Mouse (Mus musculus): Measurements from ENCODE around the gene Scyl1. TPM values are rescaled to one million over a fixed set of nuclear protein-coding genes. Genes with fewer than 3 reads are reported as not detected.
A peak's percentile ranks its signal among the peaks of the same experiment; 100 is the strongest.

Scyl1 gene
- polyA plus RNA-seq, 1 experiment from 2014 or later: 82.9 TPM

DNA sequence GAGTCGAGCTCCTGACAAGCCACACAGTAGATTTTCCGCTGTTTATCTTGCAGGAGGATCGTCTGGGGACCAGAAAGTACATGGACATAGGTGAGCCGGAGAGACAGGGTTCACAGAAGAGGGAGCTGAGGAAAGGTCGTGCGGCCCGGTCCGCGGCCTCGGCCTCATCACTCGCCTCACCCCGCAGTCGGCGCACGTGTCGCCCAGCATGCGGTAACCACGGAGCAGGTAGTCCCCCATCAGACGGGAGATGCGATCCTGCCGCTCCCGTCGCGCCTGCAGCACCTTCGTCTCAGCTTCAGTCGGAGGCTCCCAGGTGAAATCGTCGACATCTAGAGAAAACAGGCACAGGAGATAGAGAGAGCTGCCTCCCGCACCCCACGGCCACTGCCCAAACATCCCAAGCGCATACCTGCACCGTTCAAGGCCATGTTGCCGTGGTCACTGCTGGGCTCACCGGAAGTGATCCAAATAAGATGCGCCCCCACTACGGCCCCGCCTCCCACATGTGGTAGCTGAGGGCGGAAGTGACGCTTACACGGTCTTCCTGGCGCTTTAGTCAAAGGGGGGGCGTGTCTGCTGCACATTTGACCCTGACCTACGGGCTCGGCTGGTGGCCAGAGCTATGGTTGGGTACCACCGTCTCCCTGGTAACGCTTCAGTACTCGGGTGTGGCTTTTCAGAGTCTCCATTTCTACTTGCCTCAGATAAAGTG lies 39.8 kb downstream of the Scyl1 start:
- Histone ChIP-seq H3K9ac (replicated peaks; ENCODE audit: low read length) (peak overlapping the region; percentile 90), H3K4me3 (ENCODE audit: low read length) (peak overlapping the region; percentile 87), H3K4me1 (ENCODE audit: insufficient read depth, low read length) (peaks cover 45% of the 10 kb centered on the region), H3K9me3 (ENCODE audit: low read length) (no peaks in the 10 kb centered on the region), H3K27me3 (ENCODE audit: insufficient read depth, low read length) (peaks cover 3% of the 10 kb centered on the region; the same call in 1 of the 2 replicates), H3K27ac (ENCODE audit: low read length) (peak overlapping the region; percentile 70), H3K4me2 (replicated peaks; ENCODE audit: low read depth, low read length) (peak overlapping the region; percentile 98), H3K36me3 (ENCODE audit: insufficient read depth, low read length) (0 out of 2 replicates have a peak, but pooled peaks cover 5% of the 10 kb centered on the region)
- WGBS: under 1% methylated on average over 47 of the region's 47 CpGs
- ATAC-seq (ENCODE audit: low FRiP score, low TSS enrichment): peak; percentile 90

DNA sequence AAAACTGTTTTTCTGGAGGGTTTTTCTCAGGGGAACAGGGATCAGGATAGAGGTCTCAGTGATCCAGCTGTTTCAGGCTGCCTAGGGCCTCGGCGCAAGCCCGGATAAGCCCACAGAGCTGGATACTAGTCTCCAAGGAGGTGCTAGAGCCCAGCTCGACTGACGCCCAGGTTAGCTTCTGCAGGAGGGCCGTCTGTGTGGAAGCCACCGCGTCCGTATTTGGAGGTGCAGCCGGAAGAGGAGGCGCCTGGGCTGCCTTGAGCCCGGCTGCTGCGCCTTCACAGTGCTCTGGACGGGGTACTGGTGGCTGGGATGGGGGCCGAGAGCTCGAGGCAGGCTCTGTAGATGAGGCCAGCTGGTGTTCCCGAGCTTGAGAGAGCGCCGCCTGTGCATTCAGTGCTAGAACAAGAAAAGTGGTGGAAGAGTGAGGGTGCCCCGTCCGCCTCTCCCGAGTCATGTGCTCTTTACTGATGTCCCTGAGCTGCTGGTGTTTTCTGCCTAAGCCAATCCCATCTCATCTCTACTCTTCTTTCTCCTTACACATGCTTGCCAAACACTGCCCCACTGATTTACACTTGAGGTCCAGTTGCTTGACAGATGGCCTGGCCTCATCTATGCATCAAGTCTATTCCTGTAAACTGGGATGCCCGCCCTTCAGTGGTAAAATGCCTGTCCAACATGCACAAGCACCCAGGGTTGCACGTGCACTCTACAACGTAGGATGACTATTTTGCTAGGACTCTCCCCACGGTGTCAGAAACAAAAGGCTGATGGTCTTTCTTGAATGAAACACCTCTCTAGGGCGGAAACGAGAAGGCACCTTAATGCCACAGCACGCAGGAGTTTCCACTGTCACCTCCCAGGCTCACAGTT lies 40.7 kb downstream of the Scyl1 start:
- Histone ChIP-seq H3K27ac (ENCODE audit: low read length) (0 out of 2 replicates have a peak overlapping the region, but pooled peaks have one; percentile 45), H3K9ac (replicated peaks; ENCODE audit: low read length) (peak overlapping the region; percentile 90), H3K36me3 (ENCODE audit: insufficient read depth, low read length) (0 out of 2 replicates have a peak, but pooled peaks cover 5% of the 10 kb centered on the region), H3K9me3 (ENCODE audit: low read length) (no peaks in the 10 kb centered on the region), H3K4me2 (replicated peaks; ENCODE audit: low read depth, low read length) (peak overlapping the region; percentile 98), H3K27me3 (ENCODE audit: insufficient read depth, low read length) (0 out of 2 replicates have a peak, but pooled peaks cover 3% of the 10 kb centered on the region), H3K4me1 (ENCODE audit: insufficient read depth, low read length) (peaks cover 53% of the 10 kb centered on the region), H3K4me3 (ENCODE audit: low read length) (peak overlapping the region; percentile 87)
- no peak for ATAC-seq (ENCODE audit: low FRiP score, low TSS enrichment)
- 73% methylated on average over 29 of the region's 29 CpGs for WGBS

DNA sequence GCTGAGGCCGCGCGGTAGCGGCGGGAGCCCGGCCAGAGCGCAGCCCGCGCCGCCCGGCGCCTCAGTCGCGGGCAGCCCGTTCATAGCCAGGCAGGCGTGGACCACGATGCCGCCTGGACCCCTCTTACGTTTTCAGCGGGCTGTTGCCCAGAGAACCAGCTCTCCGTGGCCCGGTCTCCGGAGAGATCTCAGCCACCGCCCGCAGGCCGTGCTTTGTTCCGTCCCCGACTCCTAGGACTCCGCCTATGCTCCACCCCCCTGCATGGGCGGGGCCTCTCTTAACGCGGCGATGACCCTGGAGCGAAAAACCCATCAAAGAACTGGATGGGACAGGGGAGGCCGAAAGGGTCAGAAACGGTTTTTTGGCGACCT lies 41.8 kb downstream of the Scyl1 start, which contains the start of gene Fam89b:
TSS of gene Fam89b (minus strand) at position 210 of the 372 bp plus-strand sequence.
- peak within 1 kb of the TSS; percentile 85 for H3K4me2 ChIP-seq (replicated peaks; ENCODE audit: low read depth, low read length)
- ATAC-seq (ENCODE audit: low FRiP score, low TSS enrichment): peak; percentile 70
- H3K4me3 ChIP-seq (ENCODE audit: low read length): peak within 1 kb of the TSS; percentile 97
- H3K9ac ChIP-seq (replicated peaks; ENCODE audit: low read length): peak within 1 kb of the TSS; percentile 98
- under 1% methylated on average over 37 of the region's 37 CpGs for WGBS
- peaks cover 65% of the 10 kb centered on the region for H3K4me1 ChIP-seq (ENCODE audit: insufficient read depth, low read length)
- H3K27me3 ChIP-seq (ENCODE audit: insufficient read depth, low read length): no peaks in the 10 kb centered on the region
- H3K27ac ChIP-seq (ENCODE audit: low read length): peak within 1 kb of the TSS; percentile 92
- H3K9me3 ChIP-seq (ENCODE audit: low read length): no peaks in the 10 kb centered on the region
- H3K36me3 ChIP-seq (ENCODE audit: insufficient read depth, low read length): 0 out of 2 replicates have a peak, but pooled peaks cover 5% of the 10 kb centered on the region

DNA sequence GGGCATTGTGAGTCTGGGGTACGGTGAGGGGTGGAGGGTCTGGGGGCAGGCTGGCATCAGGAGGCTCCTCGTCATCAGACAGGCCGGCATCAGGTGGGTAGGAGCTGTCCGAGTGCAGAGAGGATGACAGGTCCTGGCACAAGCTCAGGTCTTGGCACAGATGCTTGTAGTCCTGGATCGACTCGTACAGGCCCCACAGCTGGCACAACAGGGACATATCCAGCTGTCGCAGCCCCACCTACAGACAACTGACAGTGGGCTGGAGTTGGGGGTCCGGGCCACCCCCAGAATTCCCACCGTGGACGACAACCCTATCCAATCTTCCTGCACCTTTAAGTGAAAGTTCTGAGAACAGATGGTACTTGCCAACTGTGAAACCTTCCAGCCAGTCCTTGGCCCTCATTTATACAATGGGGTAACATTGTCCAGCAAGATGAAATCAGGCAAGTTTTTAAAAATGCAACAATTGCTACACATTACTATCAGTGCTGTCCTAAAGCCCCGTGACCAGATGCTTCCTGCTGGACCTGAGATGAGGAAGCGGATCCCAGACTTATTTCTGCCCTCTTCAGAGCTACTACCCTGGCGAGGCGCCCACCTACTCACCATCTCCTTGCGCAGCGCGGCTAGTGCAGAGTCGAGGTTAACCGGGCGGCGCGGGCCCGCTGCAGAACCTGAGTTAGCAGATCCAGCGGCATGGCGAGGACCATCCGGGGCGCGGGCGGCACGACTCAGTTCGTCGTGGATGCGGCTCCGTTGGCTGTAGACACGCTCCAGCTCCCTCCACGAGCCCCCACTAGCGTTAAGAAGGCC lies 42.4 kb downstream of the Scyl1 start:
- WGBS: 7% methylated on average over 37 of the region's 37 CpGs
- no peaks in the 10 kb centered on the region for H3K27me3 ChIP-seq (ENCODE audit: insufficient read depth, low read length)
- peak overlapping the region; percentile 85 for H3K4me2 ChIP-seq (replicated peaks; ENCODE audit: low read depth, low read length)
- 0 out of 2 replicates have a peak, but pooled peaks cover 8% of the 10 kb centered on the region for H3K36me3 ChIP-seq (ENCODE audit: insufficient read depth, low read length)
- peak overlapping the region; percentile 98 for H3K9ac ChIP-seq (replicated peaks; ENCODE audit: low read length)
- no peaks in the 10 kb centered on the region for H3K9me3 ChIP-seq (ENCODE audit: low read length)
- ATAC-seq (ENCODE audit: low FRiP score, low TSS enrichment): 0 out of 2 replicates have a peak, but pooled peaks have one; percentile 13
- H3K4me1 ChIP-seq (ENCODE audit: insufficient read depth, low read length): peaks cover 70% of the 10 kb centered on the region
- H3K4me3 ChIP-seq (ENCODE audit: low read length): peak overlapping the region; percentile 97
- peak overlapping the region; percentile 92 for H3K27ac ChIP-seq (ENCODE audit: low read length)

DNA sequence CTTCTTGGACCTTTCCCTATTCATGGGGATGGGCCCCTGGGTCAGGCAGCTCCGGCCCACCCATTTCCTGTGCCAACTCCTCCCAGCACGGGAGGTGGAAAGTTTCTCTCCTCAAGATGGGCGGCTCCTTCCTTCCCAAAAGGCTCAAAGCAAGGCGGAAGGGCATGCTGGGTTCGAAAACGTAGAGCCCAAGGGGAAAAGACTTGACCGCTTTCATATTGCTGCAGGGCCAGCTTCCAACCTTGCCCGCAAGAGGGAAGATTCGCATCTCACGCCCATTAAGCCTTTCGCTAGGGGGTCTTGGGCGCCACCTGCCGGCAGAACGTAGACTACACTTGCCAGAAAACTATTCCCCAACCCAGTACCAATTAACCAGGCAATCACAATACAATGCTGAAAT lies 43.5 kb downstream of the Scyl1 start:
- peak overlapping the region; percentile 64; the same call in 1 of the 2 replicates for H3K27ac ChIP-seq (ENCODE audit: low read length)
- peak overlapping the region; percentile 97 for H3K4me3 ChIP-seq (ENCODE audit: low read length)
- no peak for ATAC-seq (ENCODE audit: low FRiP score, low TSS enrichment)
- WGBS: 2% methylated on average over 14 of the region's 14 CpGs
- no peaks in the 10 kb centered on the region for H3K9me3 ChIP-seq (ENCODE audit: low read length)
- H3K9ac ChIP-seq (replicated peaks; ENCODE audit: low read length): peak overlapping the region; percentile 62
- H3K27me3 ChIP-seq (ENCODE audit: insufficient read depth, low read length): no peaks in the 10 kb centered on the region
- H3K4me1 ChIP-seq (ENCODE audit: insufficient read depth, low read length): peaks cover 71% of the 10 kb centered on the region
- H3K4me2 ChIP-seq (replicated peaks; ENCODE audit: low read depth, low read length): peak overlapping the region; percentile 85
- peaks cover 9% of the 10 kb centered on the region; the same call in 1 of the 2 replicates for H3K36me3 ChIP-seq (ENCODE audit: insufficient read depth, low read length)

DNA sequence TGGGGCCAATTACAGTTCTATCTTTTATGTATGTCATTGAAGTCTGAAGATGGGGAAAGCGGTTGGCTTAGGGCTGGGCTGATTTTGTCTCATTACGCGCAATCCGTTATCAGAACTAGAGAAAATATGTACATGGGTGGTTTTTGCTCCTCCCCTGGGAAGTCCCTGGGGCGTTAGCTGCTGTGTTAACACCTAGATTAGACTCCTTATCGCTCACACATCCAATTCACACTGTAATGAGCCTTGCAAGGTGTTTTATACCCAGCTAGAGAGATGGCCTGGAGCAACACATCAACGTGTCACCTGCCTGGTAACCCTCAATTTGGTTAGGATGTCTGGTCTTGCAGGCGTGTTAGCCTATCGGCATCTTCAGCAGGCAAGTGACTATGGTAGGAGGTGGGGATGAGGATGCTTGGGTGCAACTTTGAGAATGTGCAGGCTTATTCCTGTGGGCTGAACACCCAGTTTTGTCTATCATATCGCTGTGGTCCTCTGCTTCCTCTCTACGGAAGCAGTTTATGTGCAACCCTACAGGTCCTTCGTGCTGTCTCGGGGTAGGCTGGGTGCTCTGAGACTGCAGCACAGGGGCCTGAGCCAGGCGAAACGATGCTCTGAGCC lies 44.1 kb downstream of the Scyl1 start:
- ATAC-seq (ENCODE audit: low FRiP score, low TSS enrichment): no peak
- Histone ChIP-seq H3K4me1 (ENCODE audit: insufficient read depth, low read length) (peaks cover 70% of the 10 kb centered on the region), H3K4me2 (replicated peaks; ENCODE audit: low read depth, low read length) (peak overlapping the region; percentile 85), H3K4me3 (ENCODE audit: low read length) (peak overlapping the region; percentile 97), H3K9me3 (ENCODE audit: low read length) (no peaks in the 10 kb centered on the region), H3K27me3 (ENCODE audit: insufficient read depth, low read length) (no peaks in the 10 kb centered on the region), H3K36me3 (ENCODE audit: insufficient read depth, low read length) (peaks cover 11% of the 10 kb centered on the region; the same call in 1 of the 2 replicates), H3K27ac (ENCODE audit: low read length) (peak overlapping the region; percentile 64; the same call in 1 of the 2 replicates), H3K9ac (replicated peaks; ENCODE audit: low read length) (peak overlapping the region; percentile 62)
- 70% methylated on average over 15 of the region's 15 CpGs for WGBS

DNA sequence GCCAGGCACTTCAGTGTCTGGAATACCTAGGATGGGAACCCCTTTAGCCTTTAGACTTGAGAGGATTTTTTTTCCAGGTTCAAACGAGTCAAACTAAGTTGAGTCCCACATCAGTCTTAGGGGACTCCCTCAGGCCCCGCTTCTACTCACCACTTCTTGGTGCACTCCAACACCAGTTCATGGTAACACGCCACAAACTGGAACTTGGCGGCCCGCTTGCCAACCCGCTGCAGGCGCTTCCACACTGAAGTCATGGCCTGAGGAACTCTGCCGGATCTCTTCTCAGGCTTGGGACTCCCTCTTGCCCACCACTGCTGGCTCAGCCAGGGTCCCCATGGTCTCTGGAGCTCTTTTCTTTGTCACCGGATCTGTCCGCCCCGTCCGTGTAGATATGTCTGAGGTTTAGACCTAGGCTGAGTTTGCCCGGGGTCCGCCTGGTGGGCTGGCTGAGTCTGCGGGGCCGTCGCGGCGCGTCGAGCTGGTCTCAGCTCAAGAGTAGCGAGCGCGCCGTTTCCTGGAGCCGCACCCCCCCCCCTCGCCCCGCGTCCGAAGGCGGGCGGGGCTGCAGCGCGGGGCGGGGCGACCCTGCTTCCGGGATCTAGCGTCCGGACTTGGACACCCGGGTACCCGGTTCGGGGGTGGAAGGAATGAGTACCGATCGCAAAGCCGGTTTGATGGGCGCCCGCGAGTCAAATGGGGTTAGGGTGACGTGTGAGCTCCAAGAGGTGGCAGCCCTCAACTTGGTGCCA lies 45.3 kb downstream of the Scyl1 start, which contains the start of gene Ehbp1l1:
TSS of gene Ehbp1l1 (minus strand) at position 551 of the 749 bp plus-strand sequence.
- Histone ChIP-seq H3K27ac (ENCODE audit: low read length) (peak within 1 kb of the TSS; percentile 67), H3K9ac (replicated peaks; ENCODE audit: low read length) (peak within 1 kb of the TSS; percentile 70), H3K4me2 (replicated peaks; ENCODE audit: low read depth, low read length) (peak within 1 kb of the TSS; percentile 85), H3K4me1 (ENCODE audit: insufficient read depth, low read length) (peaks cover 63% of the 10 kb centered on the region), H3K9me3 (ENCODE audit: low read length) (no peaks in the 10 kb centered on the region), H3K36me3 (ENCODE audit: insufficient read depth, low read length) (peaks cover 19% of the 10 kb centered on the region), H3K4me3 (ENCODE audit: low read length) (peak within 1 kb of the TSS; percentile 97), H3K27me3 (ENCODE audit: insufficient read depth, low read length) (no peaks in the 10 kb centered on the region)
- 8% methylated on average over 49 of the region's 49 CpGs for WGBS
- ATAC-seq (ENCODE audit: low FRiP score, low TSS enrichment): peak; percentile 7; the same call in 1 of the 2 replicates

DNA sequence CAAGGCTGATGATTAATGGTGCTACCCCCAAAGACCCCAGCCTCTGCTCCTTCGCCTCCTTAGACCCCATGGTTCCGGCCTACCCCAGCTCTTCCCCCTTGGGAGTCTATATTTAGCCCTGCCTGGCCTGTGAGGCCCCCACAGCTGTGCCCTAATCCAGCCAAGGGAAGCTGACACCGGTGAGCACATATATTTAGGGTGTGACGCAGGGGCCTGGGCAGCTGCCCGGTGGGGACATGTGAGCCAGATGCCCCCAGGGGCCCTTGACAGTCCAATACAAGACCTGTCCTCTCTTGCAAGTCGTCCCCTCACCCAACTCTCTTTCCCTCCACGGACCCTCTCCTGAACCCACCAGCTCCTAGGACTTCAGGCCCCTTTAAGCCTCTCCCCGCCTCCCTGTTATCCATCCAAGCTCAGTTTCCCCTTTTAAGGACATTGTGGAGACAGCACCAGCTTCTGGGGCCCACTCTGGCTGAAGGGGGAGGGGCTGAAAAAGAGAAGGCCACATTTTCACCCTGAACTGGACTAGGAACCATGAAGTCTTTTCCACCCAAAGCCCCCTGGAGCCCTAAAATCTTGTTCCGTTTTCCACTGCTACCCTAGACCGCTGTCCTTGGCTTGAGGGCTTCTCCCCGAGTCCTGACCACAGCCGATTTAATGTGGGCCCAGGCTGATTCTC lies 46.1 kb downstream of the Scyl1 start:
- Histone ChIP-seq H3K9ac (replicated peaks; ENCODE audit: low read length) (peak overlapping the region; percentile 70), H3K4me2 (replicated peaks; ENCODE audit: low read depth, low read length) (peak overlapping the region; percentile 85), H3K4me3 (ENCODE audit: low read length) (peak overlapping the region; percentile 52), H3K9me3 (ENCODE audit: low read length) (no peaks in the 10 kb centered on the region), H3K27me3 (ENCODE audit: insufficient read depth, low read length) (no peaks in the 10 kb centered on the region), H3K27ac (ENCODE audit: low read length) (peak overlapping the region; percentile 67), H3K4me1 (ENCODE audit: insufficient read depth, low read length) (peaks cover 56% of the 10 kb centered on the region), H3K36me3 (ENCODE audit: insufficient read depth, low read length) (peaks cover 24% of the 10 kb centered on the region)
- ATAC-seq (ENCODE audit: low FRiP score, low TSS enrichment): no peak
- WGBS: 54% methylated on average over 12 of the region's 12 CpGs
